Mouse (Mus musculus) testis, adult 2 months (tissue): ENCODE results near the gene Lipc.

Experiments
- CTCF ChIP-seq: fragments of 200-500 bp; IDR thresholded peaks from 2 replicates; pipeline ENCODE4 v1.5.1; 2012; ENCODE audit warnings: low read depth, mild to moderate bottlenecking, inconsistent platforms, low read length, moderate library complexity; ENCODE audit not compliant: control insufficient read depth, insufficient read depth, insufficient replicate concordance
- POLR2A ChIP-seq: fragments of 200-500 bp; IDR thresholded peaks from 2 replicates; pipeline ENCODE4 v1.6.1; 2012; ENCODE audit warnings: low read depth, mild to moderate bottlenecking, inconsistent platforms, low read length, moderate library complexity; ENCODE audit not compliant: control insufficient read depth

DNA sequence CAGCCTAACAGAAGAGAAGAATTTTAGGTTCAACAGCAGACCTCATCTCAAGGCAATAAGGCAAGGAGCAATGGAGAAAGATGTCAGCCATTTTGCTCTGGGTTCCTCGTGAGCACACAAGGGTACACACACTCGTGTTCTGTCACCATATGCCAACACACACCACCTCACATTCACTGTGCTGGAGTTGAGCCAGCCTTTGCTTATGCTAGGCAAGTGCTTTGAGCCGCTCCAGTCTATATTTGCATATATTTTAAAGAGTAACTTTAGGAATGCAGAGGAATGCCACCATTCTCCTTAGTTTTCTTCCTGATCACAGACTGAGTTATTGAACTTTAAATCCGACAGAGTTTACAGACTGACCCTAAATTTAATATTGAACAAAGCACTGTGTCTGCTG lies 161.4 kb downstream of the Lipc start:
- TF ChIP-seq POLR2A, result no peak
- no peak for TF ChIP-seq CTCF
